Mouse (Mus musculus) kidney, adult 2 months (tissue): ENCODE measurements around the gene Lca5.

Experiments used
- CTCF ChIP-seq: fragments of 200-500 bp; conservative IDR thresholded peaks from 2 replicates; pipeline ENCODE4 v1.5.1; 2011; ENCODE audit warnings: low read depth, mild to moderate bottlenecking, control low read depth, low read length, moderate library complexity, mixed read lengths; ENCODE audit not compliant: insufficient read depth, insufficient read length
- POLR2A ChIP-seq: fragments of 200-500 bp; IDR thresholded peaks from one replicate; pipeline ENCODE4 v1.6.1; 2011; ENCODE audit warnings: low read depth, low read length, control low read depth

GRCm38 (mm10) chr9:83355802-83356201 lies 85.1 kb downstream of the Lca5 start:
- TF ChIP-seq POLR2A, result no peak
- TF ChIP-seq CTCF, result no peak
